Mouse (Mus musculus): ENCODE data around the gene Tmem63c.
A peak's percentile ranks its signal among the peaks of the same experiment; 100 is the strongest.

The Tmem63c gene

GRCm38 (mm10) chr12:87021040-87021439 lies at the start of gene Tmem63c:
Gene Tmem63c, plus strand, starts transcription at chr12:87021340.
- no peak for DNase-seq

DNA sequence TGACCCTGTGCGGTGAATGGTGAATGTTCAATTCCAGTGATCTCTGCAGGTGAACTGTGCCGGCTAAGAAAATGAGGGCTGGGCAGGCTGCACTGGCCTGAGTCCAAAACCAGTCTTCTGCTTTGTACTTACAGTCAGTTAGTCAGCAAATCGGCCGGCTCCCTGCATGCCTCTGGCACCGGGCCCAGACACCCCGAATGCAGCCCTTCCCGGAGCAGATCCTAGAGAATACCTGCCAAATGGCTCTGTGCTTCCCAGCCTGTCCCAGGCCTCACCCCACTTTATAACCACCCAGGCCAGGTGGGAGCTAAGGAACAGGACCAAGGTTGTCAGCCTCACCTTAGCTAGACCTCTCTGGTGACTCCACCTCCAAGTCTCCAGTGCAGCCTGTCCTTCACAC lies 47.9 kb upstream of the Tmem63c start:
- DNase-seq = peak; percentile 98

GRCm38 (mm10) chr12:86973706-86974105 lies 47.4 kb upstream of the Tmem63c start:
- peak; percentile 74 for DNase-seq

DNA sequence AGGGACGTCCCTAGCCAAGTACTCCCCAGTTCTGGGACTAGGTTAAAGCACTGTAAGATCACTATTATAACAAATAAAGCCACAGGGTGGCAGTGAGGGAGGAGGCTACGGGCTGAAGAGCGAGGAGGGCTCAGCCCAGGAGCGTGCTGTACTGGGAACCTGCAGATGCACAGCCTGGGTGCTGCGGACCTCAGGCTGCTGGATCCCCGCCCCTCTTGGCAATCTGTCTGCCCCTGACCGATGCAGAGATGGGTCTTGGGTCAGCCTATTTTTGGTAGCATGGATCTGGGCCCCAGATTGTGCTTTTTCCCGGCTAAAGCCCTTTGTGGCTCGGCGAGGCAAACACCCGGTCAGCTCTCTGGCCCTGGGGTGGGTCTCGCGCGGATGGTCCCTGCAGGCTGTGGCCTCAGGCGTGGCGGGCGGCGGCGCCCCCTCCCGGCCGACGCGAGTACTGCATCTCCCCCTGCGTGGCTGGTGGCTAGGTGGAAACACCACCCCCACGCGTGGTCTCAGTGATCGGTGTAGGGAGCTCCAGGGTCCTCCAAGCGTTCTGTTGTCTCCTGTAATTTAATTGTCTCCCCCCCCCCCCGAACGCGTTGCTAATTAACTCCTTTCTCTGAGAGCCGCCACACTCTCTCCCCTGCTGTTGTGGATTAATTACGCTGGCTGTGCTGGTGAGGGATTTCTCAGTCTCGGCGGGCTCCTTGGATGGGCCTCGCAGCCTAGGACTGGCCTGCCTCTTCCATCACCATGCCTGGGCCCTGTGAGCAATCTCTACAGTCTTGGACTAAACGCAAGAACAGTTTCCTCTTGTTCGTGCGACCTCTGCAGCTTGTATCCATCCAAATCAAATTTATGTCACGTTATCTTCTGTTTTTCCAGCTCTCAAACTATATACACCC lies 46.5 kb upstream of the Tmem63c start:
- peak; percentile 90 for DNase-seq

GRCm38 (mm10) chr12:86975761-86976160 lies 45.4 kb upstream of the Tmem63c start:
- peak; percentile 55 for DNase-seq

GRCm38 (mm10) chr12:86976511-86977168 lies 44.5 kb upstream of the Tmem63c start:
- peak; percentile 52 for DNase-seq

DNA sequence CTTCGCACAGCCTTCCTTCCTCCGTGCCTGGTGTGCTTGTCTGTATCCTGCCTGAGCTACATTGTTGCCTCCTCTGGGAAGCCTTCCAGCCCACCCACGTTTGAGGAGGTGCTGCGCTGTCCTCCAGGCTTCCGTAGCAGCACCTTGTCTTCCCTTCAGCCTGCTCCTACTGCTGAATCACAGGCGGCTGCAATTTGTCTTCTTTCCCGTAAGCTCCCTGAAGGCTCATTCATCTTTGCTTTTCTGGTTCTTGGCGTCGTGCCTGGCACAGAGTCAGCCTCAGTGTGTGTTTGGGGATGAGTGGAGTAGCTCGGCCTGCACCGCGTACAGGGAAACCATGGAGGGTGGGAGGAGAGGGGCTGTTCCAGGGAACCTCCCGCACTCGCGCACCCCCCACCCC lies 43.3 kb upstream of the Tmem63c start:
- DNase-seq = peak; percentile 62

DNA sequence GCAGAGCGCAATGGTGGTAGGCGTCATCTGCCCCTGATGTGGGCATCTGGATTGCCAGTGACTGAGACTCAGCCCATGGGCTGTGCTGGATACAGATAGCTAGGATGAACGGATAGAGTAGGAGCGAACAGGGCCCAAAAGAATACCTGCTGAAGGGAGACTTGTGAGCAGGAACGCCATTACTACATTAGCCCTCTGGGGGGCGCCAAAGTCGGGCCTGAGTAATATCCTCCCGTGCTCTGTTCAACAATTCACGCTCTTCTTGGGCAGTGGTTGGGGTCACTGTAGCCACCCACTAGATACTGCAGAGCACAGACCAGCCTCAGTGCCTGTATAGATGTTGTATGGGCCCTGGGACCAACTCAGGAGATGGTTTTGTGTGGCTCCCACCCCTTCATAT lies 40.0 kb upstream of the Tmem63c start:
- peak; percentile 61 for DNase-seq

GRCm38 (mm10) chr12:86983470-86984193 lies 37.5 kb upstream of the Tmem63c start:
- DNase-seq = no peak

- no peak for DNase-seq
Observed at GRCm38 (mm10) chr12:86984194-86984555, 37.0 kb upstream of the Tmem63c start.

GRCm38 (mm10) chr12:86986562-86986961 lies 34.6 kb upstream of the Tmem63c start:
- DNase-seq = no peak

DNA sequence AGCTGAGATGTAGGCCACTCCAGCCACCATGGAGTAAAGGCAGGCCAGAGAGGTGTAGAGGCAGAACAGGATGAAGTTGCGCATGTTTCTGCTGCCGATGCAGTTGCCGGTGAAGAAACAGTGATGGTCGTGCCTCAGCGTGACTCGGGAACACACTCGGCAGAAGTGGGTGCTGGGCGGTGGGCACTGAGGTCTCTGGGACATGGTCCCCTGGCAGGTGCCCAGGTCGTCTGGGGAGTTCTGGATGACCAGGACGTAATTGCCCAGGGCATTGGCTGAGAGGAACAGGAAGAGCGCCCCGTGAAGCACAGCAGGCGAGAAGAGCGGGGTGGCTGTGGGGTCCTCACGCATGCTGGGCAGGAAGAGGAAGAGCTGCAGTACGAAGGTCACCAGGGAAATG lies 32.9 kb upstream of the Tmem63c start:
- DNase-seq = no peak

- DNase-seq = no peak
Observed at GRCm38 (mm10) chr12:86989378-86989777, 31.8 kb upstream of the Tmem63c start.

DNA sequence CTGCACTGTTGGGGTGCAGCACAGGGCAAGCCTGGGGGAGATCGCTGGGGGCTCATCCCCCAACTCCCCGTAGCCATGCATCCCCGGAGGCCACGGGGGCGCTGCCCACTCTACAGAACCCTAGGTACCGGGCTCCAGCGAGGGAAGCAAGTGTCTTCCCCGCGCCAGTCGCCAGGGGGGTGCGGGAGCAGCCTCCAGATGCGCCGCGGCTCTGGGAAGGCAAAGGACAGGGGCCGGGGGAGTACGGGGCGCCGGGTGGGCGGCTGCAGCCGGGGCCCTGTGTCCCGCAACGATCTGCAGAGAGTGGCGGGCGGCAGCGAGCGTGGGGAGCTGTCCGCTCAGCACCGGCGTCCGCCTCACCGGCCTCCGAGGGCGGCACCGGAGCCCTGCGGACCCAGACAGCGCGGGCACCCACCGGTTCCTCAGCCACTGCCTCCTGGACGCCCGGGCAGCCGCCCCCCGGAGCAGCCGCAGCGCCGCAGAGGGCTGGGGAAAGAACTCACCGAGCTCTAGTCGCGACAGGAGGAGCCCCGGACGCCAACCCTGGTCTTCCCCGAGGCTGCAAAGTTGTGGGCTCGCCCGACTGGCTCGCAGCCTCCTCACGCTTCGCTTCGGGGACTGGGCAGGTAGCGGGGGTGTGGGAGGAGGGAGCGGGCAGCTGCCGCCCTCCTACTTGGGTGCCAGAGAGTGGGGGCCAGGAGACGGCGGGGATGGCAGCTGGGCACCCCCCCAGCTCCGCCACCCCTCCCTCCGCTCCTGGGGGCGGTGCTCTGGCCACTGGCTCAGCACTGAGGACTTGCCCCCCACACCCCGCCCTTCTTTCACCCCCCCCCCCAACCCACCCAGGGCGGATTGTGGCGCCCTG lies 31.0 kb upstream of the Tmem63c start, which contains the start of gene Zdhhc22:
Gene Zdhhc22 (minus strand): TSS at position 541 of the 865 bp plus-strand sequence.
- peak; percentile 55 for DNase-seq

- peak; percentile 36 for DNase-seq
Observed at GRCm38 (mm10) chr12:86990755-86991110, 30.4 kb upstream of the Tmem63c start.

- DNase-seq = no peak
Observed at GRCm38 (mm10) chr12:86994166-86994565, 27.0 kb upstream of the Tmem63c start.

GRCm38 (mm10) chr12:86994776-86995175 lies 26.4 kb upstream of the Tmem63c start:
- DNase-seq = no peak

DNA sequence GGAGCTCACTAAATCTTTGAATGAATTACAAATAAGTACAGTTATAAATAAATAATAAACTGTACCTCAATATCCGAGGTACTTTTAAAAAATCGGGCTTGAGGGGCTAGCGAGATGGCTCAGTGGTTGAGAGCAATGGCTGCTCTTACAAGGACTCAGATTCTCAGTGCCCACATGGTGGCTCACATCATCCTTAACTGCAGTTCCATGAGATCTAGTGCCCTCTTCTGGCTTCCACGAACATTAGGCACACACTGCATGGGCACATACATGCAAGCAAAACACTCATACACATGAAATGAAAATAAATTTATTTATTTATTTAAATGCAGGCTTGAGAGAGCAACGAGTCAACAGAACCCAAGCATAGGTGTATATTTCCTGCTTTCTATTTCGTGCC lies 25.2 kb upstream of the Tmem63c start:
- no peak for DNase-seq

GRCm38 (mm10) chr12:86998699-86999098 lies 22.4 kb upstream of the Tmem63c start:
- DNase-seq = no peak

DNA sequence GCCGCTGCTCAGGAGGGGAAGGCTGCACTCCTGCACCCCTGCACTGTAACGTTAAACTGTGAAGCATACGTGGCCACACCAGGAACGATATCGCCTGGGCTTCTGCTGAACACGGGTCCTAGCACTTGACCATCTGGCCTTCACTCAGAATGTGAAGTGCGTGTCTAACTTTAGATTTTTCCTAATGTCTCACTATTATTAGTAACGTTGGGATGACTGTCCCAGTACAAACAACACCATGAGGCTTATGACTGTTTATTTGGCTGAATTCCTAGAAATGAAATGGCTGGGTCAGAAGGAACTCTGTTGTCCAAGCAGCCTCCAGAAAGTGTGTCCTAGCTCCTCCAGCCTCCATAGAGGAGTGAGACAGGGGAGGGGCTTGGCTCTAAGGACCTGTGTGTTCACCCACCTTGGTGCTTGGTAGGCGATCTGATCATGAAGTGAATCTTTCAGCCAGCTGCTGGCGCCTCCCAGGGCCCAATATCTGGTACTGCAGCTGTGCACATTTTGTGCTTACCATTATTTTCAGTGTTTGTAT lies 21.8 kb upstream of the Tmem63c start:
- DNase-seq = no peak

- no peak for DNase-seq
Observed at GRCm38 (mm10) chr12:87000151-87000839, 20.8 kb upstream of the Tmem63c start.

- DNase-seq = no peak
Observed at GRCm38 (mm10) chr12:87000840-87001176, 20.3 kb upstream of the Tmem63c start.

All from cerebellum, adult 9-11 months (tissue).